Mouse (Mus musculus) megakaryocyte, embryonic 14.5 days (primary cell): ENCODE measurements at regions not wholly inside any gene's neighbourhood (a gene's known extent, or its start where the extent isn't known, plus 50 kb on each side); places are given as distances from the start of the nearest gene placed in this dataset.

Source experiments
- FLI1 ChIP-seq: IDR thresholded peaks from 2 replicates; pipeline ENCODE4 v1.6.1; 2012; ENCODE audit warnings: low read length, inconsistent platforms, mixed read lengths
- GATA1 ChIP-seq: IDR thresholded peaks from 3 replicates; pipeline ENCODE4 v1.6.1; 2012; ENCODE audit warnings: mixed read lengths, low read length, inconsistent platforms, borderline replicate concordance

GRCm38 (mm10) chr12:12676676-12677075, 265.0 kb downstream of the Mycn start:
- TF ChIP-seq GATA1, result no peak
- TF ChIP-seq FLI1, result no peak
